In the genomic region with DNA sequence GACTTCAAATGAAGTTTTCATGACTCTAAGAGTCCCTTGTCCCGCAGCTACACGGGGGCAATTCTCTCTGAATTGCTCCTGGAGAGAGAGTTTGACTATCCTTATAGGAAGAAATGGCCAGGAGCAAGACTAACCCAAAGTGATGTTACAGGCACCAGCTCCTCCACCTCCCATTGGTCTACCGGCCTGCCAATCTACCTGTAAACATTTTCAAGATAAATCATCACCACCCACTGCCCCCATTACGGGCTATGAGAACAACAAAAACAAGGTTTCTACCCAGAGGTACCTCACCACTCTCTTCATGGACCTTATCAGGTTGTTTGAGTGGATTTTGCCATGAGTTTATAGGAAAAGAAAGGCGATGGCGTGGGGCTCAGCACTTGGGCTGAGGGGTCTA, we compare ENCODE assay signal across 8 mouse cellular contexts. TPM values are rescaled to one million over a fixed set of nuclear protein-coding genes. Genes with fewer than 3 reads are reported as not detected.
DNase-seq lines count a peak whose midpoint lies in the region; ATAC-seq and TF ChIP-seq lines count a peak whose summit lies in the region.

No protein-coding gene starts in this region.

- H3K36me3 ChIP-seq in hindbrain, embryonic 11.5 days (ENCODE audit: control insufficient read depth, insufficient read depth, low read length): no peaks in the 10 kb centered on the region
- H3K36me3 ChIP-seq in limb, embryonic 15.5 days: no peaks in the 10 kb centered on the region
- no peaks in the 10 kb centered on the region for H3K36me3 ChIP-seq in stomach, embryonic 14.5 days (ENCODE audit: control insufficient read depth, insufficient read depth, low read length)

- H3K9ac ChIP-seq in hindbrain, embryonic 11.5 days (ENCODE audit: low read depth, low read length): no peak overlapping the region
- no peak overlapping the region for H3K9ac ChIP-seq in limb, embryonic 15.5 days
- H3K9ac ChIP-seq in stomach, embryonic 14.5 days (replicated peaks; ENCODE audit: low read depth, low read length): peak overlapping the region; percentile 71

- TF ChIP-seq CTCF in bone marrow macrophage, adult 2 months (IDR thresholded peaks at IDR 0.05; ENCODE audit: low read depth, low read length): no peak

- no peak overlapping the region for H3K27ac ChIP-seq in bone marrow macrophage, adult 2 months (ENCODE audit: insufficient read depth, low read depth, low read length)
- no peak overlapping the region for H3K27ac ChIP-seq in hindbrain, embryonic 11.5 days (ENCODE audit: low read depth, low read length)
- H3K27ac ChIP-seq in limb, embryonic 15.5 days: no peak overlapping the region
- no peak overlapping the region for H3K27ac ChIP-seq in stomach, embryonic 14.5 days (ENCODE audit: low read length)

- no peak for ATAC-seq in hindbrain, embryonic 11.5 days (ENCODE audit: low FRiP score)
- no peak for ATAC-seq in limb, embryonic 15.5 days (ENCODE audit: insufficient number of reproducible peaks, low FRiP score, low TSS enrichment, low read depth)
- ATAC-seq in stomach, embryonic 14.5 days (ENCODE audit: insufficient number of reproducible peaks, insufficient read depth, low FRiP score, low read depth): no peak

- peaks cover 8% of the 10 kb centered on the region; the same call in 1 of the 2 replicates for H3K27me3 ChIP-seq in hindbrain, embryonic 11.5 days (ENCODE audit: control insufficient read depth, insufficient read depth, low read length)
- peaks cover 8% of the 10 kb centered on the region; the same call in 1 of the 2 replicates for H3K27me3 ChIP-seq in limb, embryonic 15.5 days
- H3K27me3 ChIP-seq in stomach, embryonic 14.5 days (ENCODE audit: control insufficient read depth, insufficient read depth, low read length): no peaks in the 10 kb centered on the region

- TF ChIP-seq POLR2A in bone marrow macrophage, adult 2 months (IDR thresholded peaks at IDR 0.05; ENCODE audit: borderline replicate concordance, low read depth, low read length): no peak

- H3K4me3 ChIP-seq in bone marrow macrophage, adult 2 months (ENCODE audit: insufficient read depth, low read length): peak overlapping the region; percentile 90
- H3K4me3 ChIP-seq in hindbrain, embryonic 11.5 days (ENCODE audit: low read depth, low read length): peak overlapping the region; percentile 68
- H3K4me3 ChIP-seq in limb, embryonic 15.5 days: peak overlapping the region; percentile 66
- peak overlapping the region; percentile 80 for H3K4me3 ChIP-seq in stomach, embryonic 14.5 days (ENCODE audit: low read depth, low read length)

- WGBS in hindbrain, embryonic 11.5 days: 40% methylated on average over 6 of the region's 6 CpGs
- WGBS in limb, embryonic 15.5 days: 32% methylated on average over 6 of the region's 6 CpGs
- 26% methylated on average over 6 of the region's 6 CpGs for WGBS in stomach, embryonic 14.5 days

- H3K4me1 ChIP-seq in bone marrow macrophage, adult 2 months (ENCODE audit: control insufficient read depth, insufficient read depth, low read length): peaks cover 21% of the 10 kb centered on the region
- peaks cover 2% of the 10 kb centered on the region; the same call in 1 of the 2 replicates for H3K4me1 ChIP-seq in hindbrain, embryonic 11.5 days (replicated peaks; ENCODE audit: control insufficient read depth, insufficient read depth, low read length)
- peaks cover 30% of the 10 kb centered on the region for H3K4me1 ChIP-seq in limb, embryonic 15.5 days
- H3K4me1 ChIP-seq in stomach, embryonic 14.5 days (ENCODE audit: control insufficient read depth, insufficient read depth, low read length): peaks cover 24% of the 10 kb centered on the region

- H3K4me2 ChIP-seq in hindbrain, embryonic 11.5 days (replicated peaks; ENCODE audit: low read depth, low read length): peak overlapping the region; percentile 100
- peak overlapping the region; percentile 95 for H3K4me2 ChIP-seq in limb, embryonic 15.5 days
- H3K4me2 ChIP-seq in stomach, embryonic 14.5 days (replicated peaks; ENCODE audit: low read depth, low read length): peak overlapping the region; percentile 98

- H3K9me3 ChIP-seq in hindbrain, embryonic 11.5 days (ENCODE audit: control insufficient read depth, low read length): no peaks in the 10 kb centered on the region
- no peaks in the 10 kb centered on the region for H3K9me3 ChIP-seq in limb, embryonic 15.5 days
- H3K9me3 ChIP-seq in stomach, embryonic 14.5 days (ENCODE audit: control insufficient read depth, low read depth, low read length): no peaks in the 10 kb centered on the region

- DNase-seq in 416B (ENCODE audit: low read depth): peak; percentile 73
- peak; percentile 32 for DNase-seq in hindbrain, embryonic 11.5 days (ENCODE audit: low spot score)
- no peak for DNase-seq in frontal cortex, adult 2 months (ENCODE audit: extremely low spot score in 1 of 2, low spot score in 1 of 2)
- DNase-seq in cerebellum, postnatal 36 days: no peak
- no peak for DNase-seq in spleen, postnatal 4 days (ENCODE audit: low spot score in 2 of 2)

RNA-seq across cellular contexts. Expression of gene Egln3, which starts 1.4 kb away (rescaled TPM):
- polyA plus RNA-seq in bone marrow macrophage, adult 2 months (2012; ENCODE audit: insufficient read depth, insufficient read length, missing spikeins): 1.7 and 2.5 TPM in 2 replicates
- 7.3 and 7.9 TPM in 2 replicates for polyA plus RNA-seq in hindbrain, embryonic 11.5 days (2014; fragmentation: Nextera tagmentation; extraction: Ambion mirVana)
- polyA plus RNA-seq in limb, embryonic 15.5 days (2015; fragmentation: Nextera tagmentation; extraction: Ambion mirVana): 17.7 and 19.4 TPM in 2 replicates
- 46.7 and 54.2 TPM in 2 replicates for polyA plus RNA-seq in stomach, embryonic 14.5 days (2014; fragmentation: Nextera tagmentation; extraction: Ambion mirVana)
- 14.7 and 15.8 TPM in 2 replicates for polyA plus RNA-seq in frontal cortex, adult 2 months (2012; rRNA removed)

Comparison
In these comparisons a context has a peak if more than half of its experiments do, and no peak if none do; other contexts are left out.
1. DNase-seq: peak in 416B (single experiment) and hindbrain, embryonic 11.5 days (single experiment); none in frontal cortex, adult 2 months (0 of 2), cerebellum, postnatal 36 days (0 of 2) and spleen, postnatal 4 days (0 of 2).
2. Peak in every context shown above with its lines, with median percentiles within 50 percentile points of each other: H3K4me3 ChIP-seq and H3K4me2 ChIP-seq.